Mouse (Mus musculus) neural tube, embryonic 11.5 days (tissue): ENCODE data around the gene Rasa2. TPM values are rescaled to one million over a fixed set of nuclear protein-coding genes. Genes with fewer than 3 reads are reported as not detected.

Source experiments
- ATAC-seq: fragments of 200-750 bp; cut with Nextera tagmentation; 2 replicates; pipeline ENCODE4 v1.8.0; 2017; ENCODE audit warnings: moderate number of reproducible peaks, mild to moderate bottlenecking, moderate TSS enrichment, moderate library complexity; ENCODE audit not compliant: insufficient read depth, low FRiP score, low TSS enrichment
- DNase-seq: peaks from one replicate; pipeline ENCODE4 v3.0.0-alpha.2; 2015; ENCODE audit warnings: low spot score
- H3K27ac ChIP-seq: fragments of 300-500 bp; sonication (generic); 2 replicates; pipeline ENCODE4 v1.5.1; 2014; ENCODE audit warnings: low read depth, mild to moderate bottlenecking, low read length
- H3K27me3 ChIP-seq: fragments of 300-500 bp; sonication (generic); 2 replicates; pipeline ENCODE4 v1.6.1; 2014; ENCODE audit warnings: mild to moderate bottlenecking, low read length, mixed read lengths; ENCODE audit not compliant: control insufficient read depth, insufficient read depth
- H3K36me3 ChIP-seq: fragments of 300-500 bp; sonication (generic); 2 replicates; pipeline ENCODE4 v1.6.1; 2014; ENCODE audit warnings: mild to moderate bottlenecking, low read length, moderate library complexity, mixed read lengths; ENCODE audit not compliant: control insufficient read depth, insufficient read depth
- H3K4me1 ChIP-seq: fragments of 300-500 bp; sonication (generic); 2 replicates; pipeline ENCODE4 v1.6.1; 2014; ENCODE audit warnings: low read length, mixed read lengths; ENCODE audit not compliant: control insufficient read depth, insufficient read depth
- H3K4me2 ChIP-seq: fragments of 300-500 bp; sonication (generic); 2 replicates; pipeline ENCODE4 v1.6.1; 2014; ENCODE audit warnings: low read depth, mild to moderate bottlenecking, moderate library complexity
- H3K4me3 ChIP-seq: fragments of 300-500 bp; sonication (generic); 2 replicates; pipeline ENCODE4 v1.5.1; 2014; ENCODE audit warnings: low read depth, low read length
- H3K9ac ChIP-seq: fragments of 300-500 bp; sonication (generic); 2 replicates; pipeline ENCODE4 v1.6.1; 2014; ENCODE audit warnings: mild to moderate bottlenecking, low read length
- H3K9me3 ChIP-seq: fragments of 300-500 bp; sonication (generic); 2 replicates; pipeline ENCODE4 v1.6.1; 2016; ENCODE audit warnings: low read length; ENCODE audit not compliant: control insufficient read depth
- WGBS: fragments of 180-500 bp; shearing (Covaris S2); extraction: QIAGEN DNeasy Blood & Tissue Kit; methylation state at CpG from one replicate; pipeline ENCODE4 v1.1.7; 2014; 5-methylcytosine and 5-hydroxymethylcytosine counted together
- polyA plus RNA-seq: library from polyadenylated mRNA; unstranded; fragments of >200 nt; fragmentation: Nextera tagmentation; extraction: Ambion mirVana; gene quantifications from 2 replicates; pipeline ENCODE4 v1.2.1, GENCODE M21; 2014

Gene Rasa2
- polyA plus RNA-seq, 1 experiment from 2014 or later = 15.7 TPM

DNA sequence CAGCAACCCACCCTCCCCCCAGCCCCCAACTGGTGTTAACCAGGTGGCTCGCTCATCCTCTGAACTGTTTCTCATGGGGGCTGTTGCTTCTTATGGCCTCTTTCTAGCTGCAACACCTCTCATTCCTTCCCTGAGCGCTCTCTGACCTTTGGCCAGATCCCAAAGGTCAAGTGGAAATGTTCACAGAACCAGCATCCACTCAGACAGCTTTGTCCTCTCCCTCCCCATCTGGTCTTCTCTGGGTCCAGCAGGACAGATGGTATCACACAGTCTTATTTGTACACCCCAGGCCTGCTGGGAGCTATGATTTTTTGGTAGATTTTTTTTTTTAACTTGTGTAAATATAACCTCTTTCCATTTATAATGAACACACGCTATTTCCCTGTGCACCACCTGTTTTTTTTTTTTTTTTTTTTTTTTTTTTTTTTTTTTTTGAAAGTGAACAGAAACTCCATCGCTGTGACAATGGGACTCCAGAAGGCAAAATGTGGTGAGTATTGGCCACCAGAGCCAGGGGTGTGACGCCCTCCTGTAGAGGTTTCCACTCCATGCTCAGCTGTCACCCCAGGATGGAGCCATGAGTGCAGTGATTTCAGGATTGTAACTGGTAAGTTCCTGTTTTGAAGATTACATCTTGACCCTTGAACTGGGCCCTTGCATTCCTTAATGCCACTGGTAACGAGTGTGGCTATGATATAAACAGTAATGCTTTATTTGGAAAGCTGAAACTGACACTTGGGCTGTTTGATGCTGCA, 128.4 kb downstream of the Rasa2 start:
- no peak overlapping the region for H3K27ac ChIP-seq
- DNase-seq (no peak), ATAC-seq (no peak)
- no peaks in the 10 kb centered on the region for H3K36me3 ChIP-seq
- no peak overlapping the region for H3K4me2 ChIP-seq
- H3K4me3 ChIP-seq = no peak overlapping the region
- 82% methylated on average over 6 of the region's 6 CpGs for WGBS
- H3K9me3 ChIP-seq = no peaks in the 10 kb centered on the region
- no peak overlapping the region for H3K9ac ChIP-seq
- H3K27me3 ChIP-seq = no peaks in the 10 kb centered on the region
- peaks cover 8% of the 10 kb centered on the region for H3K4me1 ChIP-seq

DNA sequence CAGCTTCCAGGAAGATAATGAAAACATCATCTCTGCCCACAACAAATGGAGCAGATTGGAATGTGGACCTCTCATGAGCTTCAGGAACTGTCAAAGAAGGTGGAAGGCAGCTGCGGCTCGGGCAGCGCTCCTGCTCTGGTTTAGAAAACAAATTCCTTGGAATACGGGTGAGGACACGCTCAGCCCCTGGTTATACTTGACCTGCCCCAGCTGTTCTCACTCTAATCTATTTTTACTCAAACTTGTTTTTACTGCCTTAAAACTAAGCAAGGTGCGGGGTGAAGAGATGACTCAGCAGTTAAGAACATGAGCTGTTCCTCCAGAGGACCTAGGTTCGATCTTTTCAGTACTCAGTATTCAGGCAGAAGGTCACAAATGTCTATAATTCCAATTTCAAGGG, 130.2 kb downstream of the Rasa2 start:
- H3K9ac ChIP-seq = no peak overlapping the region
- H3K4me1 ChIP-seq = peaks cover 6% of the 10 kb centered on the region
- 73% methylated on average over 7 of the region's 7 CpGs for WGBS
- no peak for DNase-seq
- H3K27me3 ChIP-seq = no peaks in the 10 kb centered on the region
- no peaks in the 10 kb centered on the region for H3K36me3 ChIP-seq
- no peaks in the 10 kb centered on the region for H3K9me3 ChIP-seq
- H3K4me3 ChIP-seq = no peak overlapping the region
- no peak overlapping the region for H3K4me2 ChIP-seq
- no peak overlapping the region for H3K27ac ChIP-seq
- no peak for ATAC-seq

DNA sequence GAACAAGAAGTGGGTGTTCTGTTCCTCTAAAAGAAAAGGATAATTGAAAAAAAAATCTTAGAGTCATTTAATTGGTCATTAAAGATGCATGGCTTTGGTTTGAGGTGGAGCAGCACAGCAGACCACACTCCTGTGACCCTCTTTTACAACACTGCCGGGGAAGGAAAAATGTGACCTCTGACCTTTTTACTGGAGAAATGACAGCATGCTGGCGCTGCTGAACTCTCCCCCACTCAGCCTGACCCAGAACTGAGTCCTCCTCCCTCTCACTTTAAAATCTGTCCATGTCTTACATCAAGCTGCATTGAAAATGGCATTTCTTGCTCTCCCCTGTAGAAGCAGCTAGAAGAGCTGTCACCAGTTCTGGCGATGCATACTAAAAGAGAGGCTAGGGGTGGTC, 138.2 kb downstream of the Rasa2 start:
- Histone ChIP-seq H3K27me3 (no peaks in the 10 kb centered on the region), H3K9me3 (no peaks in the 10 kb centered on the region), H3K4me2 (no peak overlapping the region), H3K36me3 (no peaks in the 10 kb centered on the region), H3K4me1 (peaks cover 2% of the 10 kb centered on the region; the same call in 1 of the 2 replicates), H3K9ac (no peak overlapping the region), H3K4me3 (no peak overlapping the region), H3K27ac (no peak overlapping the region)
- DNase-seq (no peak), ATAC-seq (no peak)
- 20% methylated on average over 3 of the region's 3 CpGs for WGBS

DNA sequence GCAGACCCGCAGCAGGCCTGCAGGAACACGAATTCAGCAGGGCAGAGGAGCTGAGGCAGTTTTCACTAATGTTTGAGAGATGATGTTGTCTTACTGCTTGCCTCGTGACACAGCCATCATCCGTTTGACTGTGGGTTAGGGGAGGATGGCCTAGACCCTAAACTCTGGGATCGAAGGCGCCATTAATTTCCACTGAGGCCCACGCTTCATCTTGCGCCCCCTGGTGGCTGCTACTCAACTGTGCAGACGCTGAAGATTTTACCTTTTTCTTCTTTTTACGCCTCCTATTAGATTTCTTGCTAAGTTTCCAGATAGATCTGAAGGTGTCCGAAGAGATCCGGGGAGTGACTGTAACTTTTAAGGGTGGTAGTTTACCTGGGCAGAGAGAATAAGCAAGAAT, 139.6 kb downstream of the Rasa2 start:
- H3K4me3 ChIP-seq = no peak overlapping the region
- H3K27me3 ChIP-seq = no peaks in the 10 kb centered on the region
- H3K4me1 ChIP-seq = peaks cover 2% of the 10 kb centered on the region; the same call in 1 of the 2 replicates
- H3K9ac ChIP-seq = no peak overlapping the region
- ATAC-seq = no peak
- 43% methylated on average over 12 of the region's 12 CpGs for WGBS
- H3K27ac ChIP-seq = no peak overlapping the region
- no peaks in the 10 kb centered on the region for H3K36me3 ChIP-seq
- H3K4me2 ChIP-seq = no peak overlapping the region
- peak; percentile 59 for DNase-seq
- H3K9me3 ChIP-seq = no peaks in the 10 kb centered on the region

Other genes starting within 250 kb of the Rasa2 start
- 265 and 278 TPM in 2 replicates for gene Rnf7, start 152.9 kb downstream of the Rasa2 start, polyA plus RNA-seq
- gene Gm28729, start 106.4 kb downstream of the Rasa2 start, polyA plus RNA-seq = not detected in 2 replicates
- gene Zbtb38, start 121.2 kb upstream of the Rasa2 start, polyA plus RNA-seq = 12.6 and 13.1 TPM in 2 replicates